Mouse (Mus musculus) liver, postnatal 0 days (tissue): ENCODE results near the gene Morn4.

ENCODE experiments used
- CTCF ChIP-seq: sonication (generic); IDR thresholded peaks from 2 replicates; pipeline ENCODE4 v1.5.1; 2016; ENCODE audit warnings: antibody characterized with exemption, low read depth
- EP300 ChIP-seq: IDR thresholded peaks from 2 replicates; pipeline ENCODE4 v1.6.1; 2016; ENCODE audit warnings: antibody characterized with exemption, low read depth, mild to moderate bottlenecking

- TF ChIP-seq EP300 (no peak), CTCF (no peak)
These were observed 32.4 kb upstream of the Morn4 start for GRCm38 (mm10) chr19:42118596-42118995.
